Mouse (Mus musculus) heart, embryonic 13.5 days (tissue): ENCODE measurements at regions not wholly inside any gene's neighbourhood (a gene's known extent, or its start where the extent isn't known, plus 50 kb on each side); places are given as distances from the start of the nearest gene placed in this dataset.

Experiments
- ATAC-seq: fragments of 200-750 bp; cut with Nextera tagmentation; 2 replicates; pipeline ENCODE4 v1.8.0; 2017; ENCODE audit warnings: moderate TSS enrichment; ENCODE audit not compliant: insufficient number of reproducible peaks, low FRiP score, low TSS enrichment; ENCODE audit errors: extremely low read depth
- H3K27ac ChIP-seq: fragments of 300-500 bp; sonication (generic); replicated peaks from 2 replicates; pipeline ENCODE4 v1.5.1; 2015; ENCODE audit warnings: moderate library complexity, mild to moderate bottlenecking, inconsistent platforms
- H3K27me3 ChIP-seq: fragments of 300-500 bp; sonication (generic); replicated peaks from 2 replicates; pipeline ENCODE4 v1.6.1; 2015; ENCODE audit warnings: mild to moderate bottlenecking, inconsistent platforms
- H3K36me3 ChIP-seq: fragments of 300-500 bp; sonication (generic); 2 replicates; pipeline ENCODE4 v1.6.1; 2015; ENCODE audit warnings: mild to moderate bottlenecking, inconsistent platforms
- H3K4me1 ChIP-seq: fragments of 300-500 bp; sonication (generic); 2 replicates; pipeline ENCODE4 v1.6.1; 2015; ENCODE audit warnings: inconsistent platforms
- H3K4me2 ChIP-seq: fragments of 300-500 bp; sonication (generic); 2 replicates; pipeline ENCODE4 v1.6.1; 2015; ENCODE audit warnings: inconsistent platforms, mild to moderate bottlenecking, moderate library complexity
- H3K4me3 ChIP-seq: fragments of 300-500 bp; sonication (generic); 2 replicates; pipeline ENCODE4 v1.5.1; 2015; ENCODE audit warnings: moderate library complexity, mild to moderate bottlenecking, inconsistent platforms
- H3K9ac ChIP-seq: fragments of 300-500 bp; sonication (generic); 2 replicates; pipeline ENCODE4 v1.6.1; 2015; ENCODE audit warnings: inconsistent platforms, mild to moderate bottlenecking, moderate library complexity
- H3K9me3 ChIP-seq: fragments of 300-500 bp; sonication (generic); 2 replicates; pipeline ENCODE4 v1.6.1; 2016; ENCODE audit warnings: inconsistent platforms
- WGBS: fragments of 180-500 bp; shearing (Covaris S2); methylation state at CpG from one replicate; pipeline ENCODE4 v1.1.7; 2015; ENCODE audit warnings: mixed read lengths; 5-methylcytosine and 5-hydroxymethylcytosine counted together

- H3K4me3 ChIP-seq = no peak overlapping the region
- WGBS = 36% methylated on average over 5 of the region's 5 CpGs
- peak overlapping the region; percentile 28; the same call in 1 of the 2 replicates for H3K4me2 ChIP-seq
These were observed 483.4 kb downstream of the Zfp536 start for GRCm38 (mm10) chr7:37290018-37290417.

GRCm38 (mm10) chr7:37290493-37291045, 482.9 kb downstream of the Zfp536 start:
- Histone ChIP-seq H3K4me3 (no peak overlapping the region), H3K4me1 (peaks cover 10% of the 10 kb centered on the region), H3K9me3 (no peaks in the 10 kb centered on the region), H3K27ac (no peak overlapping the region), H3K36me3 (no peaks in the 10 kb centered on the region), H3K27me3 (peaks cover 8% of the 10 kb centered on the region), H3K9ac (0 out of 2 replicates have a peak overlapping the region, but pooled peaks have one; percentile 37), H3K4me2 (peak overlapping the region; percentile 28)
- ATAC-seq = no peak
- WGBS = 36% methylated on average over 19 of the region's 19 CpGs

More at GRCm38 (mm10) chr7:37290018-37290417, 483.4 kb downstream of the Zfp536 start:
- no peaks in the 10 kb centered on the region for H3K9me3 ChIP-seq
- peaks cover 8% of the 10 kb centered on the region for H3K27me3 ChIP-seq
- H3K4me1 ChIP-seq = peaks cover 10% of the 10 kb centered on the region
- no peak overlapping the region for H3K27ac ChIP-seq
- no peak for ATAC-seq
- H3K36me3 ChIP-seq = no peaks in the 10 kb centered on the region
- H3K9ac ChIP-seq = no peak overlapping the region

- no peak for ATAC-seq
- no peaks in the 10 kb centered on the region for H3K9me3 ChIP-seq
- WGBS = 76% methylated on average over 7 of the region's 7 CpGs
- no peak overlapping the region for H3K4me3 ChIP-seq
- H3K36me3 ChIP-seq = no peaks in the 10 kb centered on the region
- no peak overlapping the region for H3K4me2 ChIP-seq
- peaks cover 10% of the 10 kb centered on the region for H3K4me1 ChIP-seq
- no peak overlapping the region for H3K27ac ChIP-seq
- no peak overlapping the region for H3K9ac ChIP-seq
- H3K27me3 ChIP-seq = peaks cover 8% of the 10 kb centered on the region
These were observed 481.7 kb downstream of the Zfp536 start for GRCm38 (mm10) chr7:37291726-37292125.

DNA sequence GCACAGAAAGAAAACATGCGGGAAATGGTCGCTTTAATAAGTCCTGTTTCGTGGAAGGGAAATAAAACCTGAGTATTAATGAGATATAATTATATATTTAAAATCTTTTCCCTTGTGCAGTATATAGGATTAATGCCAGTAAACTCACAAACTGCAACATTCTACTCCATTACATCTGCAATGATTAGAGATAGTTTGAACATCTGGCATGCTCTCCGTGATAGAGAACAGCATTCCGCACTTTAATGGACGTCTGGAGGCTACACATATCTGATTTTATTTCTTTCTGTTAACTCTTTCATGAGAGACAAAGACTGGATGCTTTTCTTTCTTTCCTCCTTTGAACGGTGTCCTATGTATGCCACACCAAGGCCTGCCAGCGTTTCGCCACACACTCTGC, 480.9 kb downstream of the Zfp536 start:
- no peak for ATAC-seq
- 76% methylated on average over 9 of the region's 9 CpGs for WGBS
- Histone ChIP-seq H3K27ac (no peak overlapping the region), H3K36me3 (no peaks in the 10 kb centered on the region), H3K9ac (no peak overlapping the region), H3K9me3 (no peaks in the 10 kb centered on the region), H3K4me3 (no peak overlapping the region), H3K27me3 (peaks cover 8% of the 10 kb centered on the region), H3K4me2 (no peak overlapping the region), H3K4me1 (peaks cover 10% of the 10 kb centered on the region)

DNA sequence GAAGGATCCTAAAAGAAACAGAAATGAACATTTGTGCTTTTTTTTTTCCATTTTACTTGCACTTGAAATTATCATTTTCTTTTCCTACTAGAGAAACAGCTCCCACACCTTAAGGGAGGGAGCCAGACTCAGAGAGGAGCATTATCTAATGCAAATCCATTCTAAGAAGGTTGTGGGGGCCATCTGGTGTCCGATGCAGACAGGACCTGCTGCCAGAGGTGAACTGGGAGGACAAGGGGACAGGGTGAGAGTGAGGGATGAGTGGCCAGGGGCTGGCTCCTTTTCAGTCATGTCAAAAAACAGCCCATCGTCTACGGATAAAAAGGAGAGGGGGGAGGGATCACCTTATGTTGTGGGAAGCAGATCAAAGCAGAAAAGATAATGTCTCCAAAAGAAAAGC, 474.6 kb downstream of the Zfp536 start:
- H3K4me1 ChIP-seq = no peaks in the 10 kb centered on the region

DNA sequence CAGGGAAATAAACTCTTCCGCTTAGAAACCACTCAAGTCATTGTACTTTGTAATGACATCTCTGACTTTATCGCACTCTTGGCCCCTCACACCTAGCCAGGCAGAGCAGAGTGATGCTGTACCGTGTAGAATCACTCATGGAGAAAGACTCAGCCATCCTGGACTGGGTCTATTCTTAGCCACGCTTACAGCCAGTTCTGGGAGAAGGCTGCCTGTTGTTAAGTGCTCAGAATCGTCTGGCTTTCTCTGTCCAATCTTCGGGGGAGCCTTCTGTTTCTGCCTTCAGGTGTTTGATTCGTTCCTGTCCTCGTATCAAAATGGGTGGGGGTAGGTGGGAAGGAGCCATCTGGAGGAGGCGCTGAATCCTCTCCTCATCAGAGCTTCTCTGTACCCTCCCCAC, 468.0 kb downstream of the Zfp536 start:
- Histone ChIP-seq H3K4me3 (no peak overlapping the region), H3K4me1 (peaks cover 6% of the 10 kb centered on the region; the same call in 1 of the 2 replicates), H3K27me3 (no peaks in the 10 kb centered on the region), H3K4me2 (peak overlapping the region; percentile 42), H3K9me3 (no peaks in the 10 kb centered on the region), H3K27ac (no peak overlapping the region), H3K36me3 (no peaks in the 10 kb centered on the region), H3K9ac (no peak overlapping the region)
- no peak for ATAC-seq
- WGBS = 46% methylated on average over 9 of the region's 9 CpGs

More for the DNA sequence above, 474.6 kb downstream of the Zfp536 start:
- ATAC-seq = no peak
- WGBS = 18% methylated on average over 3 of the region's 3 CpGs
- Histone ChIP-seq H3K27me3 (no peaks in the 10 kb centered on the region), H3K27ac (no peak overlapping the region), H3K4me2 (no peak overlapping the region), H3K4me3 (no peak overlapping the region), H3K36me3 (no peaks in the 10 kb centered on the region), H3K9ac (no peak overlapping the region), H3K9me3 (no peaks in the 10 kb centered on the region)

- Histone ChIP-seq H3K9me3 (no peaks in the 10 kb centered on the region), H3K36me3 (no peaks in the 10 kb centered on the region), H3K4me2 (no peak overlapping the region), H3K27ac (no peak overlapping the region), H3K9ac (no peak overlapping the region), H3K27me3 (no peaks in the 10 kb centered on the region), H3K4me3 (no peak overlapping the region), H3K4me1 (peaks cover 9% of the 10 kb centered on the region; the same call in 1 of the 2 replicates)
- WGBS = 81% methylated on average over 4 of the region's 4 CpGs
- no peak for ATAC-seq
These were observed 466.2 kb downstream of the Zfp536 start for GRCm38 (mm10) chr7:37307191-37307590.

DNA sequence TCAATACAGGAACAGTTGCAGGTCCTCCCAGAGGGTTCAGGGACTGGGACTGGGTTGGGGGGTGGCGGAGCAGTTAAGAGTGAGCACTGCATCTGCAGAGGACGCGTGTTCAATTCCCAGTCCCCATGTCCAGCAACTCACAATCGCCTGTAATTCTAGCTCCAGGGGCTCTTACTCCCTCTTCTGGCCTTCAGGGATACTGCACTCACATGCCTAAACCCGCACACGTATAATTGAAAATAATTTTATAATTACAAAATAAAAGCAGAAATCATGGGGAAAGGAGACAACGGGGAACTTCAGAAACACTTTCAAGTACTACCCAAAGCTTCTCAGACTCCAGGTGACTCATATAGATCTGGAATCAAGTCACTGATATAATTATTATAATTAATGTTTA, 448.8 kb downstream of the Zfp536 start:
- H3K9me3 ChIP-seq = no peaks in the 10 kb centered on the region
- no peak overlapping the region for H3K9ac ChIP-seq
- WGBS = 82% methylated on average over 7 of the region's 7 CpGs
- H3K27ac ChIP-seq = no peak overlapping the region
- H3K27me3 ChIP-seq = no peaks in the 10 kb centered on the region
- no peak overlapping the region for H3K4me3 ChIP-seq
- H3K36me3 ChIP-seq = no peaks in the 10 kb centered on the region
- no peak overlapping the region for H3K4me2 ChIP-seq
- peaks cover 8% of the 10 kb centered on the region for H3K4me1 ChIP-seq
- no peak for ATAC-seq

GRCm38 (mm10) chr7:37333451-37333850, 440.0 kb downstream of the Zfp536 start:
- no peak overlapping the region for H3K4me3 ChIP-seq
- no peak overlapping the region for H3K4me2 ChIP-seq
- H3K4me1 ChIP-seq = peaks cover 17% of the 10 kb centered on the region
- ATAC-seq = no peak
- 88% methylated on average over 16 of the region's 16 CpGs for WGBS
- no peaks in the 10 kb centered on the region for H3K36me3 ChIP-seq
- H3K9me3 ChIP-seq = no peaks in the 10 kb centered on the region
- H3K27me3 ChIP-seq = peaks cover 32% of the 10 kb centered on the region
- H3K27ac ChIP-seq = no peak overlapping the region
- H3K9ac ChIP-seq = no peak overlapping the region

DNA sequence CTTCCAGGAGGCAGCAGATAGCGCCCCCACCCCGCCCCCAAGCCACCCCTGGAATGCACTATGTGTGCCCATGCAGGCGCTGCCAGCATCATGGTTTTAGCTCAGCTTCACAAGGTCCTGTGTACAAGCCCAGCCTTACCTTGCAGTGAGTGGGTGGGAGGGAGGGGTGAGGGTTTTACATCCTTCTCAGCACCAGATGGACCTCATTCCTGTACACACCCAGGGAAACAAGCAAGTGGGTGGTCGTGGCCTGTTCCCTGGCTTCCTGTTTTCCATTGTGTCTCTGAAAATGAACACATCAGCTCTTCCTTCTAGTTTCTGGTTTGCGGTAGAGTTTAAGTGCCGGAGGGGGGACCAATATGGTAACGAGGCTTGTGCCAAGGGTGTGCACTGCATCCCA, 438.2 kb downstream of the Zfp536 start:
- Histone ChIP-seq H3K4me1 (peaks cover 17% of the 10 kb centered on the region), H3K36me3 (no peaks in the 10 kb centered on the region), H3K4me3 (no peak overlapping the region), H3K27ac (no peak overlapping the region), H3K4me2 (no peak overlapping the region), H3K9me3 (no peaks in the 10 kb centered on the region), H3K27me3 (peaks cover 46% of the 10 kb centered on the region), H3K9ac (no peak overlapping the region)
- ATAC-seq = no peak
- 62% methylated on average over 7 of the region's 7 CpGs for WGBS

GRCm38 (mm10) chr7:37336171-37336850, 437.1 kb downstream of the Zfp536 start:
- no peak for ATAC-seq
- Histone ChIP-seq H3K9ac (peak overlapping the region; percentile 79), H3K4me2 (peak overlapping the region; percentile 77), H3K27me3 (peaks cover 56% of the 10 kb centered on the region), H3K36me3 (no peaks in the 10 kb centered on the region), H3K4me1 (peaks cover 17% of the 10 kb centered on the region), H3K4me3 (peak overlapping the region; percentile 55), H3K9me3 (no peaks in the 10 kb centered on the region), H3K27ac (no peak overlapping the region)
- WGBS = 22% methylated on average over 12 of the region's 12 CpGs
